Mouse (Mus musculus): ENCODE measurements around the gene Hoxc5. TPM values are rescaled to one million over a fixed set of nuclear protein-coding genes. Genes with fewer than 3 reads are reported as not detected.

The Hoxc5 gene
- polyA plus RNA-seq, 1 experiment, result not detected

GRCm38 (mm10) chr15:102922636-102923500, 44.4 kb upstream of the Hoxc5 start:
- Histone ChIP-seq H3K27ac (ENCODE audit: insufficient read depth, low read depth, low read length) (no peak overlapping the region), H3K4me1 (ENCODE audit: control insufficient read depth, insufficient read depth, low read length) (peaks cover 4% of the 10 kb centered on the region; the same call in 1 of the 2 replicates), H3K4me3 (ENCODE audit: insufficient read depth, low read depth, low read length) (no peak overlapping the region)
- WGBS, result 16% methylated on average over 6 of the region's 6 CpGs
- TF ChIP-seq CTCF (IDR thresholded peaks at IDR 0.05; ENCODE audit: insufficient read depth, low read depth, low read length) (no peak), POLR2A (IDR thresholded peaks at IDR 0.05; ENCODE audit: insufficient read depth, low read depth, low read length) (no peak)

- H3K4me1 ChIP-seq (ENCODE audit: control insufficient read depth, insufficient read depth, low read length), result no peaks in the 10 kb centered on the region
- TF ChIP-seq POLR2A (IDR thresholded peaks at IDR 0.05; ENCODE audit: insufficient read depth, low read depth, low read length) (no peak), CTCF (IDR thresholded peaks at IDR 0.05; ENCODE audit: insufficient read depth, low read depth, low read length) (no peak)
- WGBS, result 1% methylated on average over 40 of the region's 40 CpGs
- H3K27ac ChIP-seq (ENCODE audit: insufficient read depth, low read depth, low read length), result no peak overlapping the region
- no peak overlapping the region for H3K4me3 ChIP-seq (ENCODE audit: insufficient read depth, low read depth, low read length)
These were observed 40.1 kb upstream of the Hoxc5 start for GRCm38 (mm10) chr15:102927032-102927645.

- H3K27ac ChIP-seq (ENCODE audit: insufficient read depth, low read depth, low read length), result no peak overlapping the region
- H3K4me1 ChIP-seq (ENCODE audit: control insufficient read depth, insufficient read depth, low read length), result no peaks in the 10 kb centered on the region
- TF ChIP-seq CTCF (IDR thresholded peaks at IDR 0.05; ENCODE audit: insufficient read depth, low read depth, low read length) (no peak), POLR2A (IDR thresholded peaks at IDR 0.05; ENCODE audit: insufficient read depth, low read depth, low read length) (no peak)
- no peak overlapping the region for H3K4me3 ChIP-seq (ENCODE audit: insufficient read depth, low read depth, low read length)
- WGBS, result 2% methylated on average over 23 of the region's 23 CpGs
These were observed 35.4 kb upstream of the Hoxc5 start for GRCm38 (mm10) chr15:102931706-102932358.

GRCm38 (mm10) chr15:102934438-102934837, 32.8 kb upstream of the Hoxc5 start:
- H3K4me3 ChIP-seq (ENCODE audit: insufficient read depth, low read depth, low read length), result no peak overlapping the region
- no peak overlapping the region for H3K27ac ChIP-seq (ENCODE audit: insufficient read depth, low read depth, low read length)
- no peaks in the 10 kb centered on the region for H3K4me1 ChIP-seq (ENCODE audit: control insufficient read depth, insufficient read depth, low read length)
- TF ChIP-seq CTCF (IDR thresholded peaks at IDR 0.05; ENCODE audit: insufficient read depth, low read depth, low read length), result no peak
- no peak for TF ChIP-seq POLR2A (IDR thresholded peaks at IDR 0.05; ENCODE audit: insufficient read depth, low read depth, low read length)
- WGBS, result 4% methylated on average over 12 of the region's 12 CpGs

GRCm38 (mm10) chr15:102934897-102935296, 32.3 kb upstream of the Hoxc5 start:
- Histone ChIP-seq H3K4me3 (ENCODE audit: insufficient read depth, low read depth, low read length) (no peak overlapping the region), H3K4me1 (ENCODE audit: control insufficient read depth, insufficient read depth, low read length) (no peaks in the 10 kb centered on the region), H3K27ac (ENCODE audit: insufficient read depth, low read depth, low read length) (no peak overlapping the region)
- TF ChIP-seq POLR2A (IDR thresholded peaks at IDR 0.05; ENCODE audit: insufficient read depth, low read depth, low read length) (no peak), CTCF (IDR thresholded peaks at IDR 0.05; ENCODE audit: insufficient read depth, low read depth, low read length) (no peak)
- WGBS, result 2% methylated on average over 27 of the region's 27 CpGs

GRCm38 (mm10) chr15:102936279-102936972, 30.8 kb upstream of the Hoxc5 start, which contains the start of gene Hoxc12:
TSS of gene Hoxc12 (plus strand) at chr15:102936757.
- 5% methylated on average over 31 of the region's 31 CpGs for WGBS
- Histone ChIP-seq H3K27ac (ENCODE audit: insufficient read depth, low read depth, low read length) (no peak within 1 kb of the TSS), H3K4me3 (ENCODE audit: insufficient read depth, low read depth, low read length) (no peak within 1 kb of the TSS), H3K4me1 (ENCODE audit: control insufficient read depth, insufficient read depth, low read length) (no peaks in the 10 kb centered on the region)
- no peak for TF ChIP-seq POLR2A (IDR thresholded peaks at IDR 0.05; ENCODE audit: insufficient read depth, low read depth, low read length)
- TF ChIP-seq CTCF (IDR thresholded peaks at IDR 0.05; ENCODE audit: insufficient read depth, low read depth, low read length), result no peak

- no peaks in the 10 kb centered on the region for H3K4me1 ChIP-seq (ENCODE audit: control insufficient read depth, insufficient read depth, low read length)
- TF ChIP-seq POLR2A (IDR thresholded peaks at IDR 0.05; ENCODE audit: insufficient read depth, low read depth, low read length) (no peak), CTCF (IDR thresholded peaks at IDR 0.05; ENCODE audit: insufficient read depth, low read depth, low read length) (no peak)
- no peak overlapping the region for H3K27ac ChIP-seq (ENCODE audit: insufficient read depth, low read depth, low read length)
- 2% methylated on average over 50 of the region's 50 CpGs for WGBS
- H3K4me3 ChIP-seq (ENCODE audit: insufficient read depth, low read depth, low read length), result no peak overlapping the region
These were observed 30.1 kb upstream of the Hoxc5 start for GRCm38 (mm10) chr15:102937036-102937666.
